Mouse (Mus musculus) embryonic facial prominence, embryonic 12.5 days (tissue): ENCODE data around the gene Pik3r2. TPM values are rescaled to one million over a fixed set of nuclear protein-coding genes. Genes with fewer than 3 reads are reported as not detected.

Source experiments
- ATAC-seq: fragments of 200-750 bp; cut with Nextera tagmentation; 2 replicates; pipeline ENCODE4 v1.8.0; 2017; ENCODE audit not compliant: insufficient number of reproducible peaks, insufficient read depth, low FRiP score, low TSS enrichment
- H3K27ac ChIP-seq: fragments of 300-500 bp; sonication (generic); 2 replicates; pipeline ENCODE4 v1.5.1; 2016; ENCODE audit warnings: mild to moderate bottlenecking
- H3K27me3 ChIP-seq: fragments of 300-500 bp; sonication (generic); 2 replicates; pipeline ENCODE4 v1.6.1; 2016; ENCODE audit warnings: mild to moderate bottlenecking, moderate library complexity
- H3K36me3 ChIP-seq: fragments of 300-500 bp; sonication (generic); 2 replicates; pipeline ENCODE4 v1.6.1; 2016; ENCODE audit warnings: mild to moderate bottlenecking
- H3K4me1 ChIP-seq: fragments of 300-500 bp; sonication (generic); 2 replicates; pipeline ENCODE4 v1.6.1; 2016
- H3K4me2 ChIP-seq: fragments of 300-500 bp; sonication (generic); replicated peaks from 2 replicates; pipeline ENCODE4 v1.6.1; 2016; ENCODE audit warnings: mild to moderate bottlenecking, moderate library complexity
- H3K4me3 ChIP-seq: fragments of 300-500 bp; sonication (generic); 2 replicates; pipeline ENCODE4 v1.5.1; 2016; ENCODE audit warnings: mild to moderate bottlenecking
- H3K9ac ChIP-seq: fragments of 300-500 bp; sonication (generic); 2 replicates; pipeline ENCODE4 v1.6.1; 2016; ENCODE audit warnings: mild to moderate bottlenecking, moderate library complexity
- H3K9me3 ChIP-seq: fragments of 300-500 bp; sonication (generic); 2 replicates; pipeline ENCODE4 v1.6.1; 2016; ENCODE audit warnings: mild to moderate bottlenecking, moderate library complexity
- WGBS: fragments of 180-500 bp; shearing (Covaris S2); methylation state at CpG from one replicate; pipeline ENCODE4 v1.1.7; 2016; 5-methylcytosine and 5-hydroxymethylcytosine counted together
- polyA plus RNA-seq: library from polyadenylated mRNA; unstranded; fragments of >200 nt; fragmentation: Nextera tagmentation; extraction: Ambion mirVana; gene quantifications from 2 replicates; pipeline ENCODE4 v1.2.1, GENCODE M21; 2016

Gene Pik3r2
- polyA plus RNA-seq, 1 experiment from 2014 or later, result 78.0 TPM

GRCm38 (mm10) chr8:70810962-70811680 lies 34.6 kb upstream of the Pik3r2 start:
- Histone ChIP-seq H3K4me2 (no peak overlapping the region), H3K4me3 (no peak overlapping the region), H3K36me3 (no peaks in the 10 kb centered on the region), H3K27ac (no peak overlapping the region), H3K4me1 (no peaks in the 10 kb centered on the region), H3K9ac (no peak overlapping the region), H3K9me3 (no peaks in the 10 kb centered on the region), H3K27me3 (peaks cover 20% of the 10 kb centered on the region)
- 68% methylated on average over 20 of the region's 20 CpGs for WGBS
- no peak for ATAC-seq

GRCm38 (mm10) chr8:70808955-70809701 lies 32.6 kb upstream of the Pik3r2 start:
- no peaks in the 10 kb centered on the region for H3K9me3 ChIP-seq
- peaks cover 5% of the 10 kb centered on the region for H3K4me1 ChIP-seq
- no peak overlapping the region for H3K27ac ChIP-seq
- ATAC-seq, result no peak
- H3K4me2 ChIP-seq, result no peak overlapping the region
- 77% methylated on average over 8 of the region's 8 CpGs for WGBS
- H3K4me3 ChIP-seq, result no peak overlapping the region
- peak overlapping the region; percentile 15; the same call in 1 of the 2 replicates for H3K9ac ChIP-seq
- H3K27me3 ChIP-seq, result peaks cover 14% of the 10 kb centered on the region
- no peaks in the 10 kb centered on the region for H3K36me3 ChIP-seq

GRCm38 (mm10) chr8:70808239-70808638 lies 31.7 kb upstream of the Pik3r2 start, which contains the start of gene Il12rb1:
Gene Il12rb1 (plus strand): TSS chr8:70808449.
- no peak for ATAC-seq
- no peaks in the 10 kb centered on the region for H3K9me3 ChIP-seq
- no peak within 1 kb of the TSS for H3K27ac ChIP-seq
- WGBS, result 64% methylated on average over 5 of the region's 5 CpGs
- peaks cover 19% of the 10 kb centered on the region for H3K27me3 ChIP-seq
- H3K9ac ChIP-seq, result peak within 1 kb of the TSS; percentile 15; the same call in 1 of the 2 replicates
- no peak within 1 kb of the TSS for H3K4me2 ChIP-seq
- peaks cover 12% of the 10 kb centered on the region for H3K4me1 ChIP-seq
- H3K4me3 ChIP-seq, result no peak within 1 kb of the TSS
- H3K36me3 ChIP-seq, result no peaks in the 10 kb centered on the region

- H3K4me3 ChIP-seq, result no peak overlapping the region
- H3K9me3 ChIP-seq, result no peaks in the 10 kb centered on the region
- H3K27me3 ChIP-seq, result peaks cover 29% of the 10 kb centered on the region
- no peak overlapping the region for H3K27ac ChIP-seq
- H3K4me2 ChIP-seq, result no peak overlapping the region
- H3K9ac ChIP-seq, result no peak overlapping the region
- H3K4me1 ChIP-seq, result peaks cover 12% of the 10 kb centered on the region
- no peaks in the 10 kb centered on the region for H3K36me3 ChIP-seq
- no peak for ATAC-seq
- 38% methylated on average over 1 of the region's 1 CpGs for WGBS
These were observed 30.8 kb upstream of the Pik3r2 start for GRCm38 (mm10) chr8:70807304-70807703.

GRCm38 (mm10) chr8:70806541-70806940 lies 30.0 kb upstream of the Pik3r2 start:
- WGBS, result 72% methylated on average over 4 of the region's 4 CpGs

GRCm38 (mm10) chr8:70804481-70805206 lies 28.1 kb upstream of the Pik3r2 start, which contains the start of gene Mast3:
Gene Mast3 (minus strand): TSS chr8:70805054.
- 2% methylated on average over 45 of the region's 45 CpGs for WGBS
- peak; percentile 82 for ATAC-seq

More at GRCm38 (mm10) chr8:70806541-70806940, 30.0 kb upstream of the Pik3r2 start:
- no peak for ATAC-seq
- Histone ChIP-seq H3K9ac (no peak overlapping the region), H3K36me3 (no peaks in the 10 kb centered on the region), H3K4me2 (no peak overlapping the region), H3K27me3 (peaks cover 36% of the 10 kb centered on the region), H3K9me3 (no peaks in the 10 kb centered on the region), H3K4me1 (peaks cover 12% of the 10 kb centered on the region), H3K4me3 (no peak overlapping the region), H3K27ac (no peak overlapping the region)

GRCm38 (mm10) chr8:70803761-70804480 lies 27.4 kb upstream of the Pik3r2 start:
- Histone ChIP-seq H3K4me1 (peaks cover 12% of the 10 kb centered on the region), H3K9me3 (no peaks in the 10 kb centered on the region), H3K27ac (no peak overlapping the region), H3K4me2 (peak overlapping the region; percentile 81), H3K4me3 (peak overlapping the region; percentile 44), H3K36me3 (no peaks in the 10 kb centered on the region), H3K27me3 (peaks cover 61% of the 10 kb centered on the region), H3K9ac (peak overlapping the region; percentile 47; the same call in 1 of the 2 replicates)
- ATAC-seq, result no peak
- 2% methylated on average over 47 of the region's 47 CpGs for WGBS

More at GRCm38 (mm10) chr8:70804481-70805206, 28.1 kb upstream of the Pik3r2 start, which contains the start of gene Mast3:
- H3K27ac ChIP-seq, result no peak within 1 kb of the TSS
- H3K36me3 ChIP-seq, result no peaks in the 10 kb centered on the region
- peaks cover 53% of the 10 kb centered on the region for H3K27me3 ChIP-seq
- H3K4me1 ChIP-seq, result peaks cover 12% of the 10 kb centered on the region
- H3K4me3 ChIP-seq, result peak within 1 kb of the TSS; percentile 44
- H3K9ac ChIP-seq, result peak within 1 kb of the TSS; percentile 47
- H3K9me3 ChIP-seq, result no peaks in the 10 kb centered on the region
- H3K4me2 ChIP-seq, result peak within 1 kb of the TSS; percentile 81

- 57% methylated on average over 11 of the region's 11 CpGs for WGBS
- peaks cover 12% of the 10 kb centered on the region for H3K4me1 ChIP-seq
- H3K4me2 ChIP-seq, result no peak overlapping the region
These were observed 26.4 kb upstream of the Pik3r2 start for GRCm38 (mm10) chr8:70802786-70803510.

GRCm38 (mm10) chr8:70801830-70802229 lies 25.3 kb upstream of the Pik3r2 start:
- Histone ChIP-seq H3K4me1 (peaks cover 15% of the 10 kb centered on the region), H3K27me3 (peaks cover 73% of the 10 kb centered on the region), H3K4me2 (no peak overlapping the region), H3K36me3 (no peaks in the 10 kb centered on the region), H3K4me3 (no peak overlapping the region), H3K27ac (no peak overlapping the region), H3K9me3 (no peaks in the 10 kb centered on the region), H3K9ac (no peak overlapping the region)
- WGBS, result 79% methylated on average over 1 of the region's 1 CpGs
- no peak for ATAC-seq

More at GRCm38 (mm10) chr8:70802786-70803510, 26.4 kb upstream of the Pik3r2 start:
- Histone ChIP-seq H3K27ac (no peak overlapping the region), H3K9me3 (no peaks in the 10 kb centered on the region), H3K36me3 (no peaks in the 10 kb centered on the region), H3K9ac (no peak overlapping the region), H3K27me3 (peaks cover 70% of the 10 kb centered on the region), H3K4me3 (no peak overlapping the region)
- ATAC-seq, result no peak

- Histone ChIP-seq H3K36me3 (no peaks in the 10 kb centered on the region), H3K9ac (no peak overlapping the region), H3K27ac (no peak overlapping the region), H3K4me2 (no peak overlapping the region), H3K9me3 (no peaks in the 10 kb centered on the region), H3K27me3 (peaks cover 71% of the 10 kb centered on the region), H3K4me3 (no peak overlapping the region), H3K4me1 (peaks cover 19% of the 10 kb centered on the region)
- WGBS, result 42% methylated on average over 15 of the region's 15 CpGs
- ATAC-seq, result no peak
These were observed 24.6 kb upstream of the Pik3r2 start for GRCm38 (mm10) chr8:70801156-70801555.
